Mouse (Mus musculus) ovary, postnatal 10 days (tissue): ENCODE results near the gene Rgs6.

ENCODE experiments used
- DNase-seq: peaks from one replicate; pipeline ENCODE4 v3.0.0; 2022; ENCODE audit warnings: low spot score

The Rgs6 gene

DNA sequence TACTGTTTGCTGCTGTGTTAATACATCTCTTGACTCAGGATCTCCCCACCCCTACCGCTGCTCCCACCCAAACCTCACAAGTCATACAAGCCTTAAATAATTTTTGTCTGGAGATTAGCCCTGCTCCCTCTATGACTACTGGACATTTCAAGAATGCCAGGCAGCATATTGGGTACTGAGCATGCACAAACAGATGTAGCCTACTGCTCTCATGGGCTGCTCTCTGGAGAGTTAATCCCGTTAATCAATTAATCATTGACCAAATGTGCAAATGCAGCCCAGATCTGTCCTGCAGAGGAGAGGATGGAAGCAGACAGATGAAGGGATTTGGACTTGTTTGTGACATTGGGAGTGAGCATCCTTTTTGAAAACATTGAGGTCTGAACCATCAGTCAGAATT, at the start of gene Rgs6:
Rgs6 (plus strand) TSS at position 276 of the 400 bp plus-strand sequence.
- DNase-seq: no peak

DNA sequence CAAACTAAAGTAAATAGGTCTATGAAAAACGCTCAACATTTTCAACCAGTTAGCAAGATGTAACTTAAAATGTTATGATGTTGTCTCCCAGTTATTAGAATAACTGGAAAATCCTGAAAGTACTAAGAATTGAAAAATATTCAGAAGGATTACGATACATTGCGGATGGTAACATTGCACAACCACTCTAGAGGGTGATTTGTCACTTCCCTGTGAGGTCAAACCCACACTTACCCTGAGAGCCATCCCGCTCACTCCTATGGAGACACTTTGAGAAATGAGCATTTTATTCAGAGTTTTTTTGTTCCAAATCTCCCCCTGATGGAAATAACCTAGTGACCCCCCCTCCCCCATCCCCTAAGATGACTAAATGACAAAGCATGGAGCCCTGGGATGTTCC, 41.0 kb upstream of the Rgs6 start:
- DNase-seq: no peak

DNA sequence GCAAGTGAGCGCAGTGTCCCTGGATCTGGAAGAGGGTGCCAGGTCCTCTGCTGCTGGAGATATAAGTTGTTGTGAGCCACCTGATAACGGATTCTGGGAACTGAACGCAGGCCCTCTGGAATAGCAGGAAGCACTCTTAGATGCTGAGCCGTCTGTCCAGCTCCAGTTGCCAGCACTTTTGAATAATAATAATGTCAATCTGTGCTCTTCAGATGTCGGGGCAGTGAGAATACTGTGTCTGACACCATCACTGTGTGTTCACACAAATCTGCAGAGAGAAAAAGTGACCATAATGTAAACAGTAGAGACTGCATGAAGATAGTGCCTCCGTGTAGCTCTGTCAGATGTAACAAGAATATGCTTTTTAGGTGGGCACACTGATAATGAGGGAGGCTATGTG, 38.9 kb upstream of the Rgs6 start:
- no peak for DNase-seq

DNA sequence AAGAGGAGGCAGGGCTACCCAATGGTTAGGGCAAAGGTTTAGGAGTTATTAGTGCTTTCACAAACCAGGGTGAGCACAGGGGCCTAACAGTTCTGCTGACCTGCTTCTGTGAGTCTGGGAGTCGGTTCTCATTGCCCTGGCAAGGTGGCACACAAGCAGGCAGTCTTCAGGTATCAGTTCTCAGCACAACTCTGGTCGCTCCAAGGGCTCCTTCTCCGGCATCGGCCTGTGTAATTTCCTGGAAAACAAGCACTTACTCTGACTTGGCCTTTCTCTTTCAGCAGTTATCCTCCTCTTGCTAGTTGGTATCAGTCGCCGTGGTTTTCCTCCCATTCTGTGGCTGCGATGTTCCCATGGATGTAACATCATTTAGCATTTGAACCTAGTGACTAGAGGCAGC, 38.0 kb upstream of the Rgs6 start:
- no peak for DNase-seq

DNA sequence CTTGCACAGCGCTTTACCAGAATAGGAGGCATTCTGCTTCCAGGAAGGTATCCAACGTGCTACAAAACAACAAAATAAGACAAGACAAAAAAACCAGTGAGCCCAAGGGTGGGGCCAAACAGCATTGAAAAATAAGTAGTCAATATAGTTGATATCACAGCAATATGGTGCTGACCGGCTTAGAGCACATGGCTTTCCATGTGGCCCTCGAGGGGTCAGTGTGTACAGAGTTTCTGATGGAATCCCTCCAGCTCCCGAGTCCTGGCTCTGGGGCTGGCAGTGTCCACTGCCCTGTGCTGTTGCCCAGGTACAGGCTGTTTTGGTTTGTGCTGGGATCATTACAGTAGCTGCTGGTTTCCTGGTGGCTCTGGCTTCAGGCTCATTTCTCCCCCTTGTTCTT, 35.7 kb upstream of the Rgs6 start:
- no peak for DNase-seq

DNA sequence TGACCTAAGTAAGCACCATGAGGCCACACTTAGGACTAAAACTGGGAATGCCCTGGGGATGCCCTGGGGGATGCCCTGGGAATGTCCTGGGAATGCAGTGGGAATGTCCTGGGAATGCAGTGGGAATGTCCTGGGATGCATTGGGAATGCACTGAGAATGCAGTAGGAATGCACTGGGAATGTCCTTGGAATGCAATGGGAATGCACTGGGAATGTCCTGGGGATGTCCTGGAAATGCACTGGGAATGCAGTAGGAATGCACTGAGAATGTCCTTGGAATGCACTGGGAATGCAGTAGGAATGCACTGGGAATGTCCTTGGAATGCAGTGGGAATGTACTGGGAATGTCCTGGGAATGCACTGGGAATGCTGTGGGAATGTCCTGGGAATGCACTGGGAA, 25.2 kb upstream of the Rgs6 start:
- DNase-seq: no peak

DNA sequence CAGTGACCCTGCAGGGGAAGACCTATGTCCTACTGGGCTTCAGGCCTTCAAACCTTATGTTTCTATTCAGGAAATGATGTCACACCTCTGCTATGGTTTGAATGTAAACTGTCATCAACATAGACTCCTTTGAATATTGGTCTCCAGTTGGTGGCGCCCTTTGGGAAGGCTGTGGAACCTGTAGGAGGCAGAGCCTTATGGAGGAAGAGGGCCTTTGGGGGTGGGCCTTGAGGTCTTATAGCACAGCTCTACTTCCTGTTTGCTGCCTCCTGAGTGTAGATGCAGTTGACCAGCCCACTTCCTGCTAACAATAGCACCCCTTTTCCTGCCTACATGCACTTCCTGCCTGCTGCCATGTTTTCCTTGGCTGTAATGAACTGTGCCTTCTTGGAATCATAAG, 19.7 kb upstream of the Rgs6 start:
- DNase-seq: no peak

DNA sequence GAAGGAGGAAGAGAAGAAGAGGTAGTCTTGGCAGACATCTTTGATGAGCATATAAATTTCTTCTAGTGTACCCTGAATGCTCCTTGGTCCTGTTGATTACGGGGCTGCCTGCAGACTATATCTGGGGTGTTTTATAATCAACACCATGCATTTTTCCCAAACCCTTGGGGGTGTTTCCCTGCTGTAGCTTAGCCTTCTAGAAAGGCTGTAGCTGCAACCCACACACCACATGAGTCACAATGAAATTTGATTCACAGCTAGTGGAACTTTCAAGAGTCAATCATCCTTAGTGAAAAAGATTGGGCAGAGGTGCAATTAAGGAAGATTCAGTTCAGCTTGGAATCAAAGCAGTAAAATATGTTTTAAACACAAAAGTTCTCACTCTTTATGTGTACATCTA, 15.4 kb upstream of the Rgs6 start:
- DNase-seq: no peak

DNA sequence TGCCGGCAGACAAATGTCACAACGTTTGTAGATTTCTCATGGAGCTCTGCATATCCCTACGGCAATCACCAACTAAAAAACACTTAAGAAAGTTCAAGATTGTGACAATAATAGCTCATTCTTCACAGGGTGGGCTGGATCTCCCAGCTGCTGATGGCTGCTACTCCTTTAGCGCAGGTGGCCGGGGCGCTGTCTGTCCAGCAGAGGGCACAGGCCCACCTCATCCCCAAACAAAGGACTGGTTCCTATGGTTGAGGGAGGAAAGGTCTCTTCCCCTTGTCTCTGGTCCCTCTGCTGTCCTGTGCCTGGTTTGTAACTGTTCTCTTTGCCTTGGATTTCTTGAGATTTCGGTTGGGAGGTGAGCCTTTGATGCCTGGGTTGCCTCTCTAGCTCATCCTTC, 1.5 kb upstream of the Rgs6 start:
- DNase-seq: no peak

DNA sequence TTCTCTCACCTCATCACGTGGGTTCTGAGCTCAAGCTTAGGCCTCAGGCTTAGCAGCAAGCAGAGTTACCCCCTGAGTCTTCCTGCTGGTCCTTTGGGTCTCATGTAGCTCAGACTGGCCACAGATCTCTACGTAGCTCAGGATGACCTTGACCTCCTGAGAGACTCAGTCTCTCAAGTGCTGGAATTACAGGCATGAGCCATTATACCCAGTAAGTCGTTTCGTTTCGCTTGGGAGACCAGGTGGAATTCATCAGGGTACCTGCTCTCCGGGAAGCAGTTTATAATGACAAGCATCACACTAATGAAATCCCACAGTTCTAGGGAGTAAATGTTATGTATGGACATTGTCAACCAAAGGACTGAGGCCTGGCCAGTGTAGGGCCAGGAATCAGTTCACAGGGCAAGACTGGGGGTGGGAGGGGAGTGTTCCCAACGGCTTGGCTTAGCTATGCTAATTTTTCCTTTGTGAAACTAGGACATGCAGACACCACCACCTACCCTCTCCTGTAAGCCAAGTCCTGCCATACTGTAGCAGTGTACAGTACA, 670 bp upstream of the Rgs6 start:
- no peak for DNase-seq

DNA sequence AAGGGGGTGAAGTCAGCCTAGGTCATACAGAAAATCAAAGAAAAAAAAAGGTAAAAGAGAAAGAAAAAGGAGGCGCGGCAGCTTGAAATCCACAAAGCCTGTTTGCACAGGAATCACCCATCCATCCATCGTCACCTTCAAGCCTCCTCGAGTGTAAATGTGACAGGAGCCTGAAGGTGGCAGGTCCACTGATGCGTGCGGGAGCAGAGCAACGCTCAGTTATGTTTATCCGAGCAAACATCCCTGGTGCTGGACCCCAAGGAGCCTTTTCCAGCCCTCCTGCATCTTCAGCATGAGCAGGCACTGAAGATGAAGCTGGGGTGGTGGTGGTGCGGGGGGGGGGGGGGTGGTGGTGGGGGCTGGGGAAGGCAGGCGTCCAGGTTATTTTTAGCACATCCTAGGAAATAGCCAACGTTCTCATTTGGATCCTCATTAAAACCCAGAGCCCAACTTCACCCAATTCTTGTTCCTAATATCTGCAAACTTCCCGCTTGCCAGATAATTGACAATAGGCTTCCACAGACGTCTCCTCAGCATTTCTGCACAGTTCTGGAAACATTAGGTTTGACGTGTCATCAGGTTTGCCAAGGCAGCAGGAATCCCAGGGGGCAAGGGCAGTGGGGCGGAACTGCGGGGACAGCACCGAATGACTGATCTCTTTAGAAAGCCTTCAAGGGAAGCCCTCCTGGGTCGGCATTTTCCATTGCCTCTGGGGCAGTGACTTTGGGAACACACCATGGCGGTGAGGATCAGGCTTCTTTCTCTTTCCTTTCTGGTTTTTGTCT, 946 bp downstream of the Rgs6 start:
- DNase-seq: no peak

DNA sequence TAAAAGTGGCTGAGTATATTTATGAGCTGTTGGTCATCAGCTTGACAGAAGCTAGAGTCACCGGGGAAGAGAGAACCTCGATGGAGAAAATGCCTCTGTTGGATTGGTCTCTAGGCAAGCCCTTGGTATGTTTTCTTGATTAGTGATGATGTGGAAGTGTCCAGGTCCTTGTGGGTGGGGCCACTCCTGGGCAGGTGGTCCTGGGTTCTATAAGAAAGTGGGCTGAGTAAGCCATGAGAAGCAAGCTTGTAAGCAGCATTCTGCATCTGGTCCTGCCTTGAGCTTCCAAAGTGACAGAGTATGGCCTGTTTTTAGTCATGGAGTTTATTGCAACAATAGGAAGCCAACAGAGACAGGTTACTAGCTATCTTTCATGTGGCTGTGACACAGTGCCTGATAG, 10.9 kb downstream of the Rgs6 start:
- no peak for DNase-seq

DNA sequence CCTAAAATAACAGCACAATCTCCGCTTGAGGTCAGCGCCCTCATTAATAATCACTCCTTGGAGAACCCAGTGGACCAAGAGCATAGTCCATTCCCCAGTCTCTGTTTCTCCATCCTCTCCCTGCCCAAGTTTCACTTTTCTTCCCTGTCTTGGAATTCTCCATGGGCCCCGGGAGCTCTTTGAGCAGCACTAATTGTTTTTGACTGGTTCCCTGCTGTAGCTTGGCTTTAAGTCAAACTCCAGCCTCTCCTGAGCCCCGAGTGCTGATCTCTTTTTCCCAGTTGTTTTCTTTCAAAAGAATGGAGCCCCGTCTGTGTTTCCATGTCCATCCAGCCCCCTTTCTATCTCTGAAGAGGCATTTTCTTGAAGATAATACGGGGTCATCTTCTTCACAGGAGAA, 12.3 kb downstream of the Rgs6 start:
- DNase-seq: no peak

DNA sequence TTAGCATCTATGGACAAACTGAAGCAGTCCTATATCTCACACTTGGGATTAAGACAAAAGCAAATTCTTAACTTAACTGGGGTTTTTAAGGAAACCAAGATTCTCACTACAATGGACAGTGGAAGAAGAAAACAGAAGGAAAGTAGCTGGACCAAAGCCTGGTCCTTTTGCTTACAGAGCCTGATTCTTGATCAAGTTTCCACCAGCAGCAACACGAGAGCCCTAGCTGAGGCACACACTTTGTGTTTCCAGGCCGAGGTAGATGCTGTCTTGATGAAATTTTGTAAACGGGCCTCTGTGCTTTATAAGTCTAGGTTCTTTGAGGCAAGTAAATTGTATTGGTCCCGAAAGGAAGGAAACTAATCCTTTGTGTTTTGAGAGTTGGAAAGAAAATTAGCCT, 14.7 kb downstream of the Rgs6 start:
- DNase-seq: no peak

DNA sequence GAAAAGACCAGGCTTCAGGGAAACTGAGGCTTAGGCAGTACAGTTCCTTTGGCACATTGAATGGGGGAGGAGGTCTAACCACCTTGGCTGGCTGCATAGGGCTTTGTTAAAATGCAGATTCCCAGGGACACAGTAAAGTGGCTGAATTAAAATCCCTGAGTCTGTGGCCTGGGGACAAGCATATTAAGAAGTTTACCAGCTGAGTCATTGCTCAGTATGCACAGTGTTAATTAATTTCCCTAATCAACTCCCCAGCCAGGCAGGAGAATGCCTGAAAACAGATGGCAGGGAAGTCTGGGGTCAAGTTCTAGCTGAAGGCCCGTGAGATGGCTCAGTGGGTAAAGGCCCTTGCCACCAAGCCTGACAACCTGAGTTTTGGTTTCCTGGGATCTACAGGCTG, 15.2 kb downstream of the Rgs6 start:
- DNase-seq: no peak

DNA sequence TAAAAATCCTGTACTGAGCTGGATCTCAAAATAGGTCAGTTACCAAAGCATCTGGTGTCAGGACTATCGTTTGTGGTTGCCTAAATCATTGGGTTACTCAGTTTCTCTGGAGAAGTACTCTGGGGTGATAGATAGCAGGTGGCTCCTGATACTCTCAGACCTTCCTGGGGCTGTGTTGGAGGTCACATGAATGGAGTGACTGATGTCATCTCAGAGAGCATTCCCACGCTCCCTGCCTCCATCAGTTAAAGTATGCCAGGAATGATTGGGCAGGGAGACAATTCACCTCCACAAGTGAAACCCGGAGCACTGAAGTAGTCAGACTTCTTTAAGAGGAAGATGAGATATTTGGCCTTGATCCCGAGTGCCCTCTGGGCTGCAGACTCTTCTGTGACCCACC, 15.9 kb downstream of the Rgs6 start:
- DNase-seq: no peak

DNA sequence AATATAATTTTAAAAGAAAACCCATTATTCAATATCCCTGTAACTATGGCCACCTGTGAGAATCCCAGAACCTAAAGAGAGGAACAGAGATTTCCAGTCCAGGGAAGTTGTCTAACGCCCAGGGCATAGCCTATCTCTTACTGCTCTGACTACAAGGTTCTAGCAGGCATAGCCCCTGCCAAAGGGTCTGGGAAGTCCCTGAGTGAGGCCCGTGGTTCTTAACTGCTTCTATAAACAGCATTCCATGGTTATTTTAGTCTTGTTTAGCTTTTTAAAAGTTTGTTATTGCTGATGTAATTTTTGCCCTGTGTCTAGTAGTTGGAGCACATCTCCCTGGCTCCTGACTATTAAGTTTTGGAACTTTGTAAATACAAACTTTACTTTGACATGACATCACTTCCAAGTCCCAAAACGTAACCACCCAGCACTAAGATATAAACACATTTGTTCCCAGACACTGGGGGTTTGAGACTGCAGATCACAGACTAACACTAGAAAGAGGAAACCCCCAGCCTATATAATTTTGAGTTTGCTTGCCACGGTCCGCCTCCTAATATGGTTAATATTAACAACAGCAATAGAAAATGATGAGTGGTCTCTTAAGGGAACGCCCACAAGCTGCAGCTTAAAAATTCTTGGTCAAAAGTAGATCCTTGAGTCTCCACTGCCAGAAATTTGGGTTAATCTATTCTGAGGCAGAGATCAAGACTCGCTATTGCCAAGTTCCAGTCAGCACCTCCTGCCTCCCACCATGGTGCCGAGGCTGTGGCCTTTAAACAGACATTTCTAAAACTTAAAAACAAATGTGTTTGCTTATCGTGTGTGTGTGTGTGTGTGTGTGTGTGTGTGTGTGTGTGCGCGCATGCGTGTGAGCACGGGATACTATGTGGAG, 24.9 kb downstream of the Rgs6 start:
- no peak for DNase-seq

DNA sequence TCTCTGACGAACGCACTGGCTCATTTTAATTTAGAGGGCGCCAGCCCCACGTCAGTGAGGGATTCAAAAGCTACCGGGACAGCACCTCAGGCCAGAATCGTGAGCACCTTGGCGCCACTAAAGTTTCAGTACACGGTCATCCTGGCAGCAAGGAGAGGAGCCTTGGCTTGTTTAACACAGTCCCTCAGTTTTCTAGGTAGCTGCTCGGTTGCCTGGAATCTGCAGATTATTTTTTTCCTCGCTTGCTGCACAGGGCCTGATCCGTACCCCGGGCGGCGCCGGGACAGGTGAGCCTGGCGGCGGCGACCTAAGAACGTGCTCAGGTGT, 28.4 kb downstream of the Rgs6 start:
- DNase-seq: no peak

DNA sequence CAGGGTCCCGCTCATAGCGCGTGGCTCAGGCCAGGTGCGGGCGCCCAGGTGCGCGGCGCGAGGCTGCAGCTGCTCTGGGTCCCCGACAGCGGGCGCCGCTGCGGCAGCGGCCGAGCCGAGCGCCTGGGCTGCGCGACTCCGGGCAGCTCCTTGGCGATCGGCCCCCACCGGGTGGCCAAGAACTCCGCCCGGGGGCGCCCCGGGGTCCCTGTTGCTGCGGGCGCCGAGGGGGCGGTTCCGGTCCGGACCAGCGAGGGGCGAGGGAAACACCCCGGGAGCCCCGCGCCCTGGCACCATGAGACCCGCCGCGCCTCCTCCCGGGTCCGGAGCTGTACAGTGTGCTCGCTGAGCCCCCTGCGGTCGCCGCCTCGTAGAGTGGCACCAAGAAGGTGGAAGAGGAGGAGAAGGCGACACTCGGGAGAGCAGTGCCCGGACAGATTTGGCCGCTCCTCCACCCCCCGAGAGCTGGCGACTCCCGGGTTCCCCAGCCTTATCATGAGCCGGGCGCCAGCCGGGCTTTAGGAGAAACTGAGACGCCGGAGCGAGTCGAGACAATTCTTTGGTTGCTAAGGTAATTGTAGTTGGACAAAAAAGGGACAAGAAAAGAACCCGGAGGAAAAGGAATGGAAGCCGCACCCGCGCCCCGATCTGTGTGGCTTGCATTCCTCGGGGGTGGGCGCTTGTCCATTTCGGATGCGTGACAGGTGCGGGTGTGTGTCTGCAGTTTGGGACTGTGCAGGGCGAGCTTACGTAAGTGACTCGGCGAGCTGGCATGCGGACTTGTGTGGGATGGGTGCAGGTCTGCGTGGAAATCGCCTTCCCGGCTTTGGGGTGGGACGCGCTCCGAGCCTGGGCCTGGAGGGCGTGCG, 29.0 kb downstream of the Rgs6 start:
- peak; percentile 17 for DNase-seq

DNA sequence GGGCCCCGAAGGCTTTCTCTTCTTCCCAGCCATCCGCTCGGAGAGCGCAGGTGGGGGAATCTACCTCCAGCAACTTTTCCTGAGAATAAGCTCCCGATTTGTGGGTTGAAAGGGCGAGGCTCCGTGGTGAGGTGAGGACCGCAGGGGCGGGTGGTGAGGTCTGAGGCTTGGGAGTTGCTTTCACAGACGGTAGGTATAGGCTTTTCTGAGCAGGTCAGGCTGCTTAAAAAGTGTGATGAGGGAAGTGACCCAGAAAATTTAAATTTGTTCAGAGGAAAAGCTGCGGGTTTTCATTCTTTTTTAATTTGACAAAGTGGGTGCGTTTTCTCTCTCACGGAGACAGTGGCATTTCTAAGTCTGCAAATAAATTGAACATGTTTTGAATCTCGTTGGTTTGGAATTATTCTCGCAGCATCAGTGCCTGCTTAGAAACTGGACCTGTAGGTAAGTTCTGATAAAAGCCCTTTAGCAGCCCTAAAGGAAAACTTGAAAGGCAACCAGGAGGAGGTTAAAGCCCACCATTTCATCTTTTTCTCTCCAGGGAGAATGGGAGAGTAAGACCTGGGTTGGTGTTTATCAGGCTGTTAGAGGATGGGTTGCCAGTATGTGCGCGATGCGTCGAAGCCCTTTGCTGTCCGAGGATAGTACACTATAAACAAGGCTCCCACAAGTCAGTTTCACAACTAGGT, 29.7 kb downstream of the Rgs6 start:
- no peak for DNase-seq

DNA sequence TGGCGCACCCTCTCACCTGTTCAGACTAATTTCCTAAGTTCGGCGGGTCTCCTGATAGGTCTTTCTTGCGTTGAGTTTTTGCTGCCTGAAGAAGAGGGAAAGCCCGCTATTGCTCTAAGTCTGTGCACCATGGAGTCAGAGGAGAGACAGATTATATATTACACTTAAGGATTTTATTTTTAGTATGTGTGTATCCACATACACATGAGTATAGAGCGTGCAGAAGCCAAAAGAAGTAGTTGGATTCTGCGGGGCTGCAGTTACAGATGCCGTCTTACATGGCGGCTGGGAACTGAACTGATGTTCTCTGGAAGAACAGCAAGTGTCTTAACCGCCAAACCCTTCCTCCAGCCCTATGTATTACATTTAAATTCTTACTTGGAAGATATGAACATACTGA, 52.3 kb downstream of the Rgs6 start:
- no peak for DNase-seq

DNA sequence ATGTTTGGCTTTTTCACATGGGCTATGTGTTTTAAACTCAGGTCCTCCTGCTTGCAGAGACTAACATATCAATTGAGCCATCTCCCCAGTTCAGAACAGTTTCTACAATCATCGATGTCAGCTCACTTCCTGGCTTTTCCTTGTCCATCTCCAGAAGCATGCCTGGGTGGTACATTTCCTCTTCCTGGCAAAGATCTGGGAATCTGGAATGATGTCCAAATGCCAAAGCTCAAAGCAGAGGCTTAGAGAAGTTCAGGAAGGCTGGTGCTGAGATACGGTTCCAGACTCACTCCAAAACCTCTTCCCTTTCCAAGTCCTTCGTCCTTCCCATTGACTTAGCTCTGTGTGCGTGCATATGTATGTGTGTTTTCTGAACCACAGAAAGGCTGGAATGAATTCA, 59.8 kb downstream of the Rgs6 start:
- DNase-seq: no peak
